Mouse (Mus musculus): ENCODE results near the gene S100a2.

Gene S100a2

DNA sequence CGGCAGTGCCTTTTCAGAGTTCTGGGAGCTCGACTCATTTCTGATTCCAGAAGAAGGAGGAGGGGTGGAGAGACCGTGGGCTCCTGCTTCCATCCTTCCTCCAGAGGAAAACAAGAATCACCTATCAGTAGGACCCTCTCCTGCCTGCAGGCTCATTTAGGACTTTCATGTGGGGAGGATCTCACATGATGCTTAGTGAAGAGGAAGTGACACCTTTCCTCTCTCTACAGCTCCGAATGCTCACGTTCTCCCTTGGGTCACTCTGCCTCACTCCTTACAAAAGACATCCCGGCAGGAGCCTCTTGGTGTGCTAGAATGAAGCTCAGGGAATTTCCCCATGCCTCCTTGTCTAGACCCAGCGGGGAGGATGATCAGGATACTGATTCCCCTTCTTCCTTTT is 31.5 kb downstream of the S100a2 start:
- DNase-seq, result no peak

DNA sequence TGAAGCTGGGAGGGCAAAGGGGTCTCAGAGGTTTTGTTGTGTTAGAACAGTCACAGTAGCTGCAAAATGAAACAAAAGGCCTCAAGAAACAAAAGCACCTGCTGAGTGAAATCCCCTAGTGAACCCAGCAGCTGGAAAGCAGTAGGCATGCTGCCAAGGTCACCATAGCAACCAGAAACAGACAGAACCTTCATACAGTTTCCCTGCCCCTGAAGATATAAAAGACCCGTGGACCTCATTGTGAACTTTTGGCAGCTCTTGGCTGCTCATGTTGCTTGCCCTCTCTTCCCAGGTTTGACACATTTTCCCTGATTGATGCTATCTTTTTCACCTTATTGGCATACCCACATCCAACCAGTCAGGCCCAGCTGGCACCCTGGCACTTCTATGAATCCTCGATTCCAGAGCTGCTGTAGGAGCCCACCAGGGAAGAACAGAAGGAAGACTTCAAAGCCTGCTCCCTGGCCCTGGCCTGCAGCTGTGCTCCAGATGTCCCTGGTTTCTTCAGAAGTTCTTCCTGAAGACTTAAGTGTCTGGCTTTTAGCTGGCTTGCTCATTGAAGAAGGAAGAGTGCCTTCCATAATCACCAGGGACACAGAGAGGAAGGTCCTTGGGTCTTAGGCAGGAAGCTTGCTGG is 33.5 kb downstream of the S100a2 start:
- DNase-seq, result peak; percentile 29

DNA sequence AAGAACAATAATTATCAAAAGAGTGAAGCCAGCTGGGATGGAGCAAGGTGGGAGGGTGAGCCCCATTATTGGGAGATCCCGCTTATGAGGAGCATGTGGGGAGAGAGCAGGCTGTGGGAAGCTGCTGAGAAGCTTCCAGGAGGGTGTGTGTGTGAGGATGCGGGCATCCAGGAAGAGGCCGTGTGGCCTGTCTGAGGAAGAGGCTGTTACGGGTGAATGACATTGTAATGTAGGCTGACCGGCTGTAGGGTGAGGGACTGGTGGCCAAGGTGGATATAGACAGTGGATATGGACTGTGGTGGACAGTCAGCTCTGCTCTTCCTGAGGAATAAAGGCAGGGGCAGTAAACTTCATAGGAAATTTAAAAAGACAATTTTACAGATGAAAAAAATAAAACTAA is 35.4 kb downstream of the S100a2 start:
- DNase-seq, result no peak

DNA sequence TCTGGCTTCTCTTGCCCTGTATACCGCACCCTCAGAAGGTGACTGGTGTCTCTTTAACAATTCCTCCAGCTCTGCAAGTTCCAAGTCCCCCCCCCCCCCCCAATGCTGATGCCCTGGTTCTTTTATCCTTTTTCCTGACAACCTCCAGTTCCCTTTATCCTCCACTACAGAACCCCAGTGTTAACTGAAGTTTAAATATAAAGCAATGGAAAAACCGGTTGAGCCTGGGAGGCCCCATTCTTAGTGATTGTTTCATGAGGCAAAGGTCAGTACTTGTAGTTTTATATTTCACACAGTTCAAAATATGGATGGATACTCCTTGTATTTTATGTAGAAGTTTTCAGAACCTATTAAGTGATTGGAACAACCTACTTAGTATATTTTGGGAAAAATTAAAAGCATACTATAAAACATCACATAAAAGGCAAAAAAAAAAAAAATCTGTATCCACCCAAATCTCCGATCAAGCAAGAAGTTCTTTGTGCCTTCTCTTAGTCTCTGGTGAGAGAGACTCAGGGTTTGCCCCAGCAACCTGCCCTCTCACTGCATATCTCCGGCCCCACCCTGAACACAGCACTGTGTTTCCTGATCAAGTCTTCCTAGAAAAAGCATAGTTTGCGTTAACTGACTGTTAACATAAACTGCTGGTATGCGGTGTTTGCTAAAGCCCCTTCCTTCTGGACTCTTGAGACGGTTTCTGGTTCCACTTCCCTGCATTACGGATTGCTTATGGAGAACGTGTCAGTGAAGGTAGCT is 36.4 kb downstream of the S100a2 start:
- no peak for DNase-seq

DNA sequence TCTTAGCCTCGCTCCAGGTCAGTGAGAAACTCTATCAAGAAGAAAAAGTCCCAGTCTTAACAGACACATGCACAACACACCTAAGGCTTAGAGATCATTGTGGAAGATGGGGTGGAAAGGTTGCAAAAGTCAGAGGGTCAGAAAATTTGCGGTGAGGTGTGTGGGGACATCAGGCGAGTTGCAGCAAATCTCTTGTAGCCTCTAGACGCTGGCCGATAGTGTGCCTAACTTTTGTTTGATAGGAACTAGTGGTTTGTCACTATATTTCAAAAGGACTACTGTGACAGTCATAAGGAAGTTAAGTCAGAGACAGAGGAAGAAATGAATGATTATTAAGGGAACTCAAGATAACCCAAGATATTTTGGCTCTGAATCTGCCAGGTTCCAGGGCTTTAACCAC is 37.3 kb downstream of the S100a2 start:
- no peak for DNase-seq

DNA sequence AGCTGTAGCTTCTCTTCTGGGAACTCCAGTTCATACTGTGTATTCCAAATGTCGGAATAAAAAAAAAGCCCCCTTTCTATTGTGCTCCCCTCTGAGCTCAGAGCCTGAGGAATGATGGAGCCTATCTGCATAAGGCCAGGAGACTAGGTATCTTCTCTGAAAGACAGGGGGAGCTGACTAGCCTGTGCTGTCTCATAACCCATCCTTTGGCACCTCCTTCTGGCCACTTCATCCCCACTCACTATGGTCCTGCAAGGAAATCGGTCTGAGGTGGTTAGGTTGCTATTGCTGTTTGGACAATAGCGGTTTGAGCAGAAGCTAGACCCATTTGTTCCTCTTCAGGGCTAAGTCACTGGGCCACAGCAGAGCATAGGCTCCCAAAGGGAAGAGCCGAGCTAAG is 37.8 kb downstream of the S100a2 start:
- peak; percentile 32 for DNase-seq

DNA sequence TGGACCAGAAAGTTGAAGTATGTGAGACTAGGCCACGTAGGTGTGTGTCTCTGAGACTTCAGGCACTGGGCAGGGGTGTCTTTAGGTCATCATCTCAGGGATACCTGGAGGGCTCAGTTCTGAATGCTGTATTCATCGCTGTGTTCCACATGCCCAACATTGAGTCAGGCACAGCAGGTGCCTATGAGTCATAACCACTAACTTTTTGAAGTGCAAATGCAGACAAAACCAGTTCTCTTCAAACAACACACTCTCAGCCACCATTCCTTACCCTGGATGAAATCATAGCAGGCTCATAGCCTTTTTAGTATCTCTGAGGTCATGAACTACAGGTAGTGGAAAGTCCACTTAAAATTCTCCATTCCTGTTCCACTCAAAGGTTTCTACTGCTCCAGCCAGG is 39.3 kb downstream of the S100a2 start:
- DNase-seq, result no peak

DNA sequence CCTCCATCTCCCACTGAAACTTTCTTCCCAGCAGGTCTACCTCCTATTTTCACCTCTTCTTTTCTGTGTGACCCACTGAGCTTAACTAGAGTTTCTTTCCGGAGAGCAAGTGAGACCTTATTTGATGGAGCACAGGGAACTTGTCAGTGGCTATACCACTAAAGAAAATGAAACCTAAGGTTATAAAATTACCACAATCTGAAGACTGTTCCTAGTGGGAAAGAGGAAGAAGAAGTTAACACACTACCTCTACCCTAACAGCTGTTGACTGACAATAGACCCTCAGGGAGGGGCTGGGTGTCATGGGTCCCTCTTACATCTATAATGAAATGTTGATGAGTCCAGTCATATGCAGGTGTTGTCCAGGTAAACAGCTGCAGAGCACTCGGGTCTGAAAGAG is 41.9 kb downstream of the S100a2 start:
- DNase-seq, result no peak

DNA sequence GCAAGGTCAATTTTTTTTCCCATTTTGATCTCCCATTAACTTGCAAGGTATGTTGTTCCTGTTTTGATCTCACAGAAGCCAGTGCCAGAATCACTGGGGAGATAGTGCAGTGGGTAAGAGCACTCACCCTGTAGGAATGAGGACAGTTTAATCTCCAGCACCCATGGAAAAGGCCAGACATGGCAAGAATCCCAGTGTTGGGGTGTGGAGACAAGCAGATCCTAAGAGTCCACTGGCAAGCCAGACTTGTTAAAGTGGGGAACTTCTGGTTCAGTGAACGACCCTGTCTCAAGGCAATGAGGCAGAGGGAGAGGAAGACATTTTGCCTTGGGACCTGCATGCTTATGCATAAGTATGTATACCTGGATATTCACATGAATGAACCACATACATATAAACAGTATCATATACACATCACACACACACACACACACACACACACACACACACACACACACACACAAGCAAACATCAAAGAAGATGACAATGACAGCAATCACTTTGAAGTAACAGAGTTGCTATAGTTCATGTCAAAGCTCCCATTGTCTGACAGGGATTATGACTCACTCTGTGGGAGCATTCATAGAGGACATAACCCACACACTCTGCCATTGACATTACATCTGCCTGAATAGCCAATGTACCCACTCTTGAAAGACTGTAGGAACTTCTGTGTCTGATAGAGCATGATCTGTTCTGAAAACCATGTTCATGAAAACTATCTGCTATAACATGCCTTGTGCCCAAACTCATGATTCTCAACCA is 48.6 kb downstream of the S100a2 start:
- no peak for DNase-seq

DNA sequence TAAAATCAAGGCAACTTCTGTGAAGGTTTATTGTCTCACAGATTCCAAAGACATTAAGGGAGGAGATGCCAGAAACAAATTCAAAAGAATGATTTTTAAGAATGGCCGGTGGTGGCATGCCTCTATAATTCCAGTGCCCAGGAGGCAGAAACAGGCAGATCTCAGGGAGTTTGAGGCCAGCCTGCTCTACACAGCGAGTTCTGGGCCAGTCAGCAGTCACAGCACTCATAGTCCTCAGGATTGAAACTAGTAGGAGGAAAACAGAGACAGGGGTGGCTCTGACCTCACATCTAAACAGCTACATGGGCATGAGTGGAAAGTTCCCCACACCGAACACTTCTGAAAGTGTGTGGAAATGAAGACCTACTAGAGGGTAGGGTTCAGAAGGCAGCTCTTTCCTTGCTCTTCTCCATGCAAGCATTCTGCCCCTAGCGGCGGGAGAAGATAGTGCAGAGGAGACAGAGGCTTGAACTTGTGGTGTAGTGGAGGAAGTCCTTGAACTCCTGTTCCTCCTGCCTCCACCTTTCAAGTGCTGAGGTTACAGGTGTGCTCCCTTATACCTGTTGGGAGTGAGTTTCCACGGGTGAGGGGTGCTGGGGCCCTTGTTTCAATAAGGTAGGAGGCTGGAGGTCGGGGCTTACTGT is 49.6 kb downstream of the S100a2 start:
- DNase-seq, result peak; percentile 33

DNA sequence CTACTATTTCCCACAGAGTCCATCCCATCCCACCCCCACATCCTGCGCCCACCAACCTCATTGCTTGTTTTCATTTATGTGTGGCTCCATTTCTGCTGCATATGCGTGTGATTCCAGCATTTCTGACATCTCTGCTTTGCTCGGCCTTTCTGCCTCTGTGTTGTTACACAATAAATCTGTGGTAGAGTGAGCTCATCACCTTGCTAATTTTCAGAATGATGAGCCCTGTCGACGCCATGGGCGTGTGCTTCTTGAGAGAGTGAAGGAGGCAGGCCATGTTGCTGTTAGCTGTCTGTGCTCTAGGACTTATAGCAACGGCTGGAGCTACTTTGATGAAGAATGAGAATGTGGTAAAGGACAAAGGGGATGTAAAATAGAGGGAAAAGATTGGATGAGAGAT is 50.9 kb downstream of the S100a2 start:
- no peak for DNase-seq

Data from kidney, adult 9 months (tissue).